Mouse (Mus musculus): Measurements from ENCODE around the gene Slc23a3. TPM values are rescaled to one million over a fixed set of nuclear protein-coding genes. Genes with fewer than 3 reads are reported as not detected.

The Slc23a3 gene
- polyA plus RNA-seq, 1 experiment from 2014 or later: 2.4 TPM

GRCm38 (mm10) chr1:75122211-75122610, 11.5 kb downstream of the Slc23a3 start:
- H3K36me3 ChIP-seq (ENCODE audit: control insufficient read depth, insufficient read depth, low read length): no peaks in the 10 kb centered on the region
- H3K27me3 ChIP-seq (ENCODE audit: control insufficient read depth, insufficient read depth, low read length): no peaks in the 10 kb centered on the region
- no peak overlapping the region for H3K4me2 ChIP-seq (replicated peaks; ENCODE audit: low read depth, low read length)
- H3K9ac ChIP-seq (ENCODE audit: low read depth, low read length): no peak overlapping the region
- H3K9me3 ChIP-seq (ENCODE audit: control insufficient read depth, low read length): no peaks in the 10 kb centered on the region
- WGBS: 77% methylated on average over 3 of the region's 3 CpGs
- no peak overlapping the region for H3K4me3 ChIP-seq (ENCODE audit: low read length)
- H3K4me1 ChIP-seq (ENCODE audit: control insufficient read depth, insufficient read depth, low read length): no peaks in the 10 kb centered on the region
- no peak overlapping the region for H3K27ac ChIP-seq (ENCODE audit: low read depth, low read length)
- ATAC-seq (ENCODE audit: low FRiP score, low TSS enrichment): no peak

Other genes starting within 250 kb of the Slc23a3 start
- gene Fev, start 248.5 kb downstream of the Slc23a3 start, polyA plus RNA-seq (2014; fragmentation: Nextera tagmentation; extraction: Ambion mirVana): 0.47 and 2.1 TPM in 2 replicates
- gene Cryba2, start 240.7 kb downstream of the Slc23a3 start, polyA plus RNA-seq (2014; fragmentation: Nextera tagmentation; extraction: Ambion mirVana): not detected in 2 replicates
- not detected in 2 replicates for gene Cfap65, start 198.3 kb downstream of the Slc23a3 start, polyA plus RNA-seq (2014; fragmentation: Nextera tagmentation; extraction: Ambion mirVana)
- gene Ihh, start 182.2 kb downstream of the Slc23a3 start, polyA plus RNA-seq (2014; fragmentation: Nextera tagmentation; extraction: Ambion mirVana): 0.43 and 0.84 TPM in 2 replicates
- gene Nhej1, start 8.7 kb downstream of the Slc23a3 start, polyA plus RNA-seq (2014; fragmentation: Nextera tagmentation; extraction: Ambion mirVana): 9.7 and 10.7 TPM in 2 replicates
- gene Cnppd1, start 8.8 kb upstream of the Slc23a3 start, polyA plus RNA-seq (2014; fragmentation: Nextera tagmentation; extraction: Ambion mirVana): 25.8 and 35.7 TPM in 2 replicates
- 36.6 and 56.0 TPM in 2 replicates for gene Retreg2, start 8.9 kb upstream of the Slc23a3 start, polyA plus RNA-seq (2014; fragmentation: Nextera tagmentation; extraction: Ambion mirVana)
- 39.6 and 40.0 TPM in 2 replicates for gene Zfand2b, start 34.8 kb upstream of the Slc23a3 start, polyA plus RNA-seq (2014; fragmentation: Nextera tagmentation; extraction: Ambion mirVana)
- 19.4 and 23.8 TPM in 2 replicates for gene Abcb6, start 46.5 kb upstream of the Slc23a3 start, polyA plus RNA-seq (2014; fragmentation: Nextera tagmentation; extraction: Ambion mirVana)
- gene Ankzf1, start 58.3 kb upstream of the Slc23a3 start, polyA plus RNA-seq (2014; fragmentation: Nextera tagmentation; extraction: Ambion mirVana): 16.7 and 21.1 TPM in 2 replicates
- gene Atg9a, start 58.3 kb upstream of the Slc23a3 start, polyA plus RNA-seq (2014; fragmentation: Nextera tagmentation; extraction: Ambion mirVana): 18.5 and 26.0 TPM in 2 replicates
- 18.1 and 34.4 TPM in 2 replicates for gene Glb1l, start 76.9 kb upstream of the Slc23a3 start, polyA plus RNA-seq (2014; fragmentation: Nextera tagmentation; extraction: Ambion mirVana)
- gene Stk16, start 76.9 kb upstream of the Slc23a3 start, polyA plus RNA-seq (2014; fragmentation: Nextera tagmentation; extraction: Ambion mirVana): 125 and 129 TPM in 2 replicates
- 31.6 and 32.1 TPM in 2 replicates for gene Tuba4a, start 86.0 kb upstream of the Slc23a3 start, polyA plus RNA-seq (2014; fragmentation: Nextera tagmentation; extraction: Ambion mirVana)
- gene A630095N17Rik, start 98.2 kb upstream of the Slc23a3 start, polyA plus RNA-seq (2014; fragmentation: Nextera tagmentation; extraction: Ambion mirVana): not detected in 2 replicates
- 13.2 and 14.4 TPM in 2 replicates for gene Dnajb2, start 102.5 kb upstream of the Slc23a3 start, polyA plus RNA-seq (2014; fragmentation: Nextera tagmentation; extraction: Ambion mirVana)
- gene Ptprn, start 130.6 kb upstream of the Slc23a3 start, polyA plus RNA-seq (2014; fragmentation: Nextera tagmentation; extraction: Ambion mirVana): 0.08 TPM in 1 of 2 replicates, not detected in the other
- gene Resp18, start 144.5 kb upstream of the Slc23a3 start, polyA plus RNA-seq (2014; fragmentation: Nextera tagmentation; extraction: Ambion mirVana): not detected in 2 replicates
- gene Dnpep, start 184.1 kb upstream of the Slc23a3 start, polyA plus RNA-seq (2014; fragmentation: Nextera tagmentation; extraction: Ambion mirVana): 146 and 150 TPM in 2 replicates
- gene Des, start 226.4 kb upstream of the Slc23a3 start, polyA plus RNA-seq (2014; fragmentation: Nextera tagmentation; extraction: Ambion mirVana): 41.5 and 51.6 TPM in 2 replicates
- 39.6 and 43.5 TPM in 2 replicates for gene Speg, start 241.4 kb upstream of the Slc23a3 start, polyA plus RNA-seq (2014; fragmentation: Nextera tagmentation; extraction: Ambion mirVana)